Mouse (Mus musculus) heart, adult 2 months (tissue): ENCODE results near the gene Prpf31.

ENCODE experiments used
- CTCF ChIP-seq: fragments of 200-600 bp; IDR thresholded peaks from 2 replicates; pipeline ENCODE4 v1.8.1; 2022; ENCODE audit warnings: antibody characterized with exemption, mild to moderate bottlenecking, moderate library complexity
- POLR2A ChIP-seq: fragments of 200-500 bp; IDR thresholded peaks from 2 replicates; pipeline ENCODE4 v1.6.1; 2011; ENCODE audit warnings: mild to moderate bottlenecking, low read depth, low read length, control low read depth; ENCODE audit not compliant: insufficient read depth

DNA sequence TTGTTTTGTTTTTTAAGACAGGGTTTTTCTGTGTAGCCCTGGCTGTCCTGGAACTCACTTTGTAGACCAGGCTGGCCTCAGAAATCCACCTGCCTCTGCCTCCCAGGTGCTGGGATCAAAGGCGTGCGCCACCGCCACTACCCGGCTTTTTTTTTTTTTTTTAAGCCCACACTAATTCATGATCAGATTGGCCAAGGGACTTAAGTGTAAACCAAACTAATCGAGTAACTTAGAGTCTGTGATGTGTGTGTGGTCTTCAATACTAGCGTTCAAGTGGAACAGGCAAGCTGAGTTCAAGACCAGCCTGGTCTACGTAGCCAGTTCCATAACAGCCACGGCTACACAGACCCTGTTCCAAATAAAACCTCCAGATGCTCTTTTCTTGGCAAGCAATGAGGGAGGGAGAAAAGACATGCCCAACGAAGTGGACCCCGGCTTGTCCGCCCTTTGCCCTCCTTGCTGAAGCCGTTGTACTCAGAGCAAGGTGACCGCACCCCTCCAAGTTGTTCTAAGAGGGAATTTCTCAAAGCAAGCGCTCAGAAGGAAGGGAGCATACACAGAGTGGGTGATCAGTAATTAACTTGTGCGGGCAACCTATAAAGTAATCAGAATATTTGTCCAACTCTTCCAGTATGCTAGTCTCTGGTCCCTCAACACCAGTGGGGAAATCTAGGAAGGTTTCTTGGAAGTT, 34.9 kb downstream of the Prpf31 start:
- TF ChIP-seq CTCF (no peak), POLR2A (no peak)
